Mouse (Mus musculus) kidney, adult 2 months (tissue): ENCODE results near the gene Ano2. TPM values are rescaled to one million over a fixed set of nuclear protein-coding genes. Genes with fewer than 3 reads are reported as not detected.

Source experiments
- DNase-seq: peaks from one replicate; pipeline ENCODE4 v3.0.0; 2021
- H3K27ac ChIP-seq: fragments of 200-500 bp; 2 replicates; pipeline ENCODE4 v1.5.1; 2012; ENCODE audit warnings: low read depth, low read length, control low read depth, inconsistent platforms; ENCODE audit not compliant: insufficient read depth
- H3K27me3 ChIP-seq: fragments of 200-500 bp; replicated peaks from 2 replicates; pipeline ENCODE4 v1.6.1; 2012; ENCODE audit warnings: mild to moderate bottlenecking, moderate library complexity, low read length, inconsistent platforms; ENCODE audit not compliant: control insufficient read depth, insufficient read depth
- H3K36me3 ChIP-seq: fragments of 200-500 bp; 2 replicates; pipeline ENCODE4 v1.6.1; 2012; ENCODE audit warnings: mild to moderate bottlenecking, moderate library complexity, low read length, inconsistent platforms; ENCODE audit not compliant: control insufficient read depth, insufficient read depth
- H3K4me1 ChIP-seq: fragments of 200-500 bp; 2 replicates; pipeline ENCODE4 v1.6.1; 2011; ENCODE audit warnings: low read length; ENCODE audit not compliant: control insufficient read depth, insufficient read depth
- H3K4me3 ChIP-seq: fragments of 200-500 bp; 2 replicates; pipeline ENCODE4 v1.5.1; 2011; ENCODE audit warnings: mild to moderate bottlenecking, low read depth, low read length, control low read depth; ENCODE audit not compliant: insufficient read depth
- CTCF ChIP-seq: fragments of 200-500 bp; conservative IDR thresholded peaks from 2 replicates; pipeline ENCODE4 v1.5.1; 2011; ENCODE audit warnings: low read depth, mild to moderate bottlenecking, control low read depth, low read length, moderate library complexity, mixed read lengths; ENCODE audit not compliant: insufficient read depth, insufficient read length
- POLR2A ChIP-seq: fragments of 200-500 bp; IDR thresholded peaks from one replicate; pipeline ENCODE4 v1.6.1; 2011; ENCODE audit warnings: low read depth, low read length, control low read depth
- WGBS: fragments of 180-500 bp; shearing (Covaris S2); methylation state at CpG from one replicate; pipeline ENCODE4 v1.1.7; 2018; 5-methylcytosine and 5-hydroxymethylcytosine counted together
- polyA plus RNA-seq: library from polyadenylated mRNA; depleted of rRNA; stranded (reverse); fragments of >200 nt; gene quantifications from 2 replicates; pipeline ENCODE4 v1.2.3, GENCODE M21; 2012

The Ano2 gene
- polyA plus RNA-seq, 1 experiment, result 0.08 TPM

- Histone ChIP-seq H3K4me1 (no peaks in the 10 kb centered on the region), H3K27me3 (no peaks in the 10 kb centered on the region), H3K4me3 (no peak overlapping the region), H3K27ac (no peak overlapping the region), H3K36me3 (no peaks in the 10 kb centered on the region)
- TF ChIP-seq POLR2A, result no peak
- TF ChIP-seq CTCF, result no peak
- no peak for DNase-seq
- WGBS, result 83% methylated on average over 4 of the region's 4 CpGs
These were observed 181.3 kb downstream of the Ano2 start for GRCm38 (mm10) chr6:125871482-125871881.

GRCm38 (mm10) chr6:125874742-125875141 is 184.5 kb downstream of the Ano2 start:
- WGBS, result 85% methylated on average over 6 of the region's 6 CpGs
- no peaks in the 10 kb centered on the region for H3K36me3 ChIP-seq
- H3K4me3 ChIP-seq, result no peak overlapping the region
- H3K27ac ChIP-seq, result no peak overlapping the region
- DNase-seq, result no peak
- H3K27me3 ChIP-seq, result no peaks in the 10 kb centered on the region
- H3K4me1 ChIP-seq, result no peaks in the 10 kb centered on the region
- TF ChIP-seq CTCF (no peak), POLR2A (no peak)

DNA sequence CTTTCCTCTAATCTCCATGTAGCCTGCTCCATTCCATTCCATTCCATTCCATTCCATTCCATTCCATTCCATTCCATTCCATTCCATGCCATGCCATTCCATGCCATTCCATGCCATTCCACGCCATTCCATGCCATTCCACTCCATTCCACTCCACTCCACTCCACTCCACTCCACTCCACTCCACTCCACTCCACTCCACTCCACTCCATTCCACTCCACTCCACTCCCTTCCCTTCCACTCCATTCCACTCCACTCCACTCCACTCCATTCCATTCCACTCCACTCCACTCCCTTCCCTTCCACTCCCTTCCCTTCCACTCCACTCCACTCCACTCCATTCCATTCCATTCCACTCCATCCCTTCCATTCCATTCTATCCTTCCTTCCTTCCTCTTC is 186.7 kb downstream of the Ano2 start:
- H3K36me3 ChIP-seq, result no peaks in the 10 kb centered on the region
- no peaks in the 10 kb centered on the region for H3K4me1 ChIP-seq
- H3K27ac ChIP-seq, result no peak overlapping the region
- no peaks in the 10 kb centered on the region for H3K27me3 ChIP-seq
- no peak for DNase-seq
- WGBS, result 94% methylated on average over 1 of the region's 1 CpGs
- TF ChIP-seq CTCF, result no peak
- no peak for TF ChIP-seq POLR2A
- no peak overlapping the region for H3K4me3 ChIP-seq

DNA sequence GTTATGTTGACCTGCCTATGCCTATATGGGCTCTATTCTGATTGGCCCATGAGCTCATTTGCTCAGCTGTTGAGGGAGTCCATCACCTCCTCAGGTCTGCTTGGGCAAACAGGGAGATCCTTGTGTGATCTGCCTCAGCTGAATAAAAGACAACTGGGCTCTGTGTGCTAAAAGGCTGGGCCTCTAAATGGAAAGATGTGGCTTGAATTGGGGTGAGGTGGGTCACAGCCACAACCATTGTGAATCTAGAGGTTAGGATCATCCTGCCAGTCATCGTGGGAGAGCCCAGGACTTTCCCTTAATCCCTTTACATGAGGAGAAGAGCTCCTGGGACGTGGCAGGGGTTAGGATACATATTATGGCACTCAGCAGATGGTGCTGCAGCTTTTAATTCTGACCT is 188.5 kb downstream of the Ano2 start:
- 88% methylated on average over 2 of the region's 2 CpGs for WGBS

GRCm38 (mm10) chr6:125879306-125879705 is 189.1 kb downstream of the Ano2 start:
- no peaks in the 10 kb centered on the region for H3K36me3 ChIP-seq
- H3K4me1 ChIP-seq, result no peaks in the 10 kb centered on the region
- TF ChIP-seq POLR2A, result no peak
- no peak for TF ChIP-seq CTCF
- DNase-seq, result no peak
- H3K4me3 ChIP-seq, result no peak overlapping the region
- no peaks in the 10 kb centered on the region for H3K27me3 ChIP-seq
- 91% methylated on average over 7 of the region's 7 CpGs for whole genome bisulfite sequencing
- H3K27ac ChIP-seq, result no peak overlapping the region

More for the DNA sequence above, 188.5 kb downstream of the Ano2 start:
- Histone ChIP-seq H3K4me3 (no peak overlapping the region), H3K4me1 (no peaks in the 10 kb centered on the region), H3K36me3 (no peaks in the 10 kb centered on the region), H3K27me3 (no peaks in the 10 kb centered on the region), H3K27ac (no peak overlapping the region)
- TF ChIP-seq POLR2A (no peak), CTCF (no peak)
- no peak for DNase-seq

DNA sequence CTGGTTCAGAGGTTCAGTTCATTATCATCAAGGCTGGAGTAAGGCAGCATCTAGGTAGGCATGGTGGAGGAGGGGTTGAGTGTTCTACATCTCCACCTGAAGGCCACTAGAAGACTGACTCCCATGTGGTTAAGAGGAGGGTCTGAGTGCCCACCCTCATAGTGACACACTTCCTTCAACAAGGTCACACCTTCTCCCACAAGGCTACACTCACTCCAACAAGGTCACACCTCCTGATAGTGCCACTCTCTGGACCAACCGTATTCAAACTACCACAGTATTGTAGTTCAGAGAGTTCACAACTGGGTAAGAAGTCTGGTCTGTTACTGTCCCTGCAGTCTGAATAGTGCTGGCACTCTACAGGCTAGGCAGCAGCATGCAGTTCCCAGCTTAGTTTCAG is 198.4 kb downstream of the Ano2 start:
- 100% methylated on average over 1 of the region's 1 CpGs for WGBS
- Histone ChIP-seq H3K27ac (no peak overlapping the region), H3K27me3 (no peaks in the 10 kb centered on the region)

DNA sequence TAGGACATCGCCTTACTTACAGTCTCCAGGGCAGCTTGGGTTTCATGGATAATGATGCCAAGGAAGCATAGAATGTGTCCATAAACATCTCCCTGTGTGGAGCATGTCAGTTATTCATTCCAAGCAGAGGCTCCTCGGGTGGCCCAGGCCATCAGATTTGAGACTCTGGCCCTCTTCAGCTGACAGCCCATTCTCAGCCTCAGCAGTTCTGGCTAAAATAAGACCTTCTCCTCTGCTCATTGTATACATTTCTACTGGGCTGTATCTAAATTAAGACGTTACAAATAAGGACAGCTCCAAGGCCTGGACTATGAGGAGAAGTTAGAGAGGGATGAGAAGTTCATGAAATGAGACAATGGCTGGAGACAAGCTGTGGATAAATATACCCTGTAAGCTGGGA is 204.1 kb downstream of the Ano2 start:
- Histone ChIP-seq H3K36me3 (no peaks in the 10 kb centered on the region), H3K27ac (no peak overlapping the region), H3K27me3 (no peaks in the 10 kb centered on the region), H3K4me3 (no peak overlapping the region), H3K4me1 (no peaks in the 10 kb centered on the region)
- DNase-seq, result no peak
- TF ChIP-seq CTCF, result no peak
- no peak for TF ChIP-seq POLR2A
- 79% methylated on average over 3 of the region's 3 CpGs for WGBS

More for the DNA sequence above, 198.4 kb downstream of the Ano2 start:
- TF ChIP-seq POLR2A, result no peak
- TF ChIP-seq CTCF, result no peak
- DNase-seq, result no peak
- Histone ChIP-seq H3K36me3 (no peaks in the 10 kb centered on the region), H3K4me3 (no peak overlapping the region), H3K4me1 (no peaks in the 10 kb centered on the region; the same call in 1 of the 2 replicates)

GRCm38 (mm10) chr6:125914446-125914845 is 224.2 kb downstream of the Ano2 start:
- Histone ChIP-seq H3K36me3 (no peaks in the 10 kb centered on the region), H3K27ac (no peak overlapping the region), H3K4me3 (no peak overlapping the region), H3K4me1 (no peaks in the 10 kb centered on the region), H3K27me3 (no peaks in the 10 kb centered on the region)
- 75% methylated on average over 9 of the region's 9 CpGs for WGBS
- DNase-seq, result no peak
- TF ChIP-seq CTCF (no peak), POLR2A (no peak)
